Mouse (Mus musculus) small intestine, adult 2 months (tissue): Measurements from ENCODE around the gene Gm10300. TPM values are rescaled to one million over a fixed set of nuclear protein-coding genes. Genes with fewer than 3 reads are reported as not detected.

ENCODE experiments used
- H3K27ac ChIP-seq: fragments of 200-500 bp; 2 replicates; pipeline ENCODE4 v1.5.1; 2012; ENCODE audit warnings: low read depth, low read length, control low read depth, inconsistent platforms; ENCODE audit not compliant: insufficient read depth
- H3K27me3 ChIP-seq: fragments of 200-500 bp; 2 replicates; pipeline ENCODE4 v1.6.1; 2012; ENCODE audit warnings: mild to moderate bottlenecking, moderate library complexity, low read length, inconsistent platforms; ENCODE audit not compliant: control insufficient read depth, insufficient read depth
- H3K36me3 ChIP-seq: fragments of 200-500 bp; 2 replicates; pipeline ENCODE4 v1.6.1; 2012; ENCODE audit warnings: mild to moderate bottlenecking, low read length, control low read depth, inconsistent platforms; ENCODE audit not compliant: control insufficient read depth, insufficient read depth
- H3K4me1 ChIP-seq: fragments of 200-500 bp; 2 replicates; pipeline ENCODE4 v1.6.1; 2012; ENCODE audit warnings: low read length, inconsistent platforms, mixed read lengths; ENCODE audit not compliant: control insufficient read depth, insufficient read depth, insufficient read length
- H3K4me3 ChIP-seq: fragments of 200-500 bp; 2 replicates; pipeline ENCODE4 v1.5.1; 2012; ENCODE audit warnings: low read depth, mild to moderate bottlenecking, control low read depth, inconsistent platforms, low read length, moderate library complexity
- CTCF ChIP-seq: fragments of 200-500 bp; IDR thresholded peaks from 2 replicates; pipeline ENCODE4 v1.5.1; 2012; ENCODE audit warnings: low read depth, mild to moderate bottlenecking, control low read depth, inconsistent platforms, low read length, moderate library complexity, mixed read lengths; ENCODE audit not compliant: insufficient replicate concordance, insufficient read length; ENCODE audit errors: extremely low read depth
- POLR2A ChIP-seq: fragments of 200-500 bp; IDR thresholded peaks from 2 replicates; pipeline ENCODE4 v1.6.1; 2012; ENCODE audit warnings: low read depth, mild to moderate bottlenecking, control low read depth, inconsistent platforms, low read length, moderate library complexity
- WGBS: fragments of 180-500 bp; shearing (Covaris S2); methylation state at CpG from one replicate; pipeline ENCODE4 v1.1.7; 2018; 5-methylcytosine and 5-hydroxymethylcytosine counted together
- polyA plus RNA-seq: library from polyadenylated mRNA; depleted of rRNA; stranded (reverse); fragments of >200 nt; gene quantifications from 2 replicates; pipeline ENCODE4 v1.2.3, GENCODE M21; 2012

Gene Gm10300
- polyA plus RNA-seq, 1 experiment = 0.06 TPM

DNA sequence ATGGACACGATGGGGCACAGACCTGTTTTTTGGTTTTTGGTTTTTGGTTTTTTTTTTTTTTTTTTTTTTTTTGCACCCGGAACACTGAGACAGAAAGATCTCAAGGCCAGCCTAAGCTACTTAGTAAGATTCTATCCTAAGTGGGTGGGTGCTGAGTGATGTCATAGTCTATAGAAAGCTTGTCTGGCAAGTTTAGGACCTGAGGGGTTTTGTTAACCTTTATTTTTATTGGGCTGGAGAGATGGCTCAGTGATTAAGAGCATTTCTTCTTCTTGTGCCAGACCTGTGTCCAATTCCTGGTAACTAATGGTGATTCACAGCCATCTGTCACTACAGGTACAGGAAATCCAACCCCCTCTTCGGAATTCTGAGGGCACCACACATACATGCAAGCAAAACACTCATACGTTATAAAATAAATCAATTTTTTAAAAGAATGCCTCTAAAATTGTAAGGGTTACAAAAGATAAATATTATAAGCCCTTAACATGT, 6.0 kb downstream of the Gm10300 start:
- Histone ChIP-seq H3K36me3 (no peaks in the 10 kb centered on the region), H3K4me3 (no peak overlapping the region), H3K27me3 (no peaks in the 10 kb centered on the region), H3K27ac (no peak overlapping the region), H3K4me1 (peaks cover 4% of the 10 kb centered on the region; the same call in 1 of the 2 replicates)
- no peak for TF ChIP-seq POLR2A
- no peak for TF ChIP-seq CTCF
- 69% methylated on average over 4 of the region's 4 CpGs for WGBS

DNA sequence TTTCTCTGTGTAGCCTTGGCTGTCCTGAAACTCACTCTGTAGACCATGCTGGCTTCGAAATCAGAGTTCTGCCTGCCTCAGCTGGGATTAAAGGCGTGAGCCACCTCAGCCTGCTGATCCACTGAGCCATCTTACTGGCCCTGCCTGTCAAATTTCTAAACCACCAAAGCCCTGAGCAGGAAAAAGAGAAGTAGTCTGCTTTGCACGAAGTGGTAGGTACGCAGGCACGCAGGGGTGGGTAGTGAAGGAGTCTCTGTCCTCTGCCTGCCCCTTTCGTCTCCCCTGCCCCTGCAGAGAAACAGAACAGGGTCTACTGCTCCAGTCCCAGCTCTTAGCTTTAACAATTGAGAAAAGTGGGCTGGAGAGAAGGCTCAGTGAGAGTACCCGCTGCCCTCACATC, 10.6 kb downstream of the Gm10300 start:
- H3K27me3 ChIP-seq = no peaks in the 10 kb centered on the region
- no peak overlapping the region for H3K4me3 ChIP-seq
- no peaks in the 10 kb centered on the region for H3K4me1 ChIP-seq
- no peak overlapping the region for H3K27ac ChIP-seq
- H3K36me3 ChIP-seq = no peaks in the 10 kb centered on the region
- TF ChIP-seq POLR2A = no peak
- TF ChIP-seq CTCF = no peak
- 80% methylated on average over 7 of the region's 7 CpGs for WGBS

DNA sequence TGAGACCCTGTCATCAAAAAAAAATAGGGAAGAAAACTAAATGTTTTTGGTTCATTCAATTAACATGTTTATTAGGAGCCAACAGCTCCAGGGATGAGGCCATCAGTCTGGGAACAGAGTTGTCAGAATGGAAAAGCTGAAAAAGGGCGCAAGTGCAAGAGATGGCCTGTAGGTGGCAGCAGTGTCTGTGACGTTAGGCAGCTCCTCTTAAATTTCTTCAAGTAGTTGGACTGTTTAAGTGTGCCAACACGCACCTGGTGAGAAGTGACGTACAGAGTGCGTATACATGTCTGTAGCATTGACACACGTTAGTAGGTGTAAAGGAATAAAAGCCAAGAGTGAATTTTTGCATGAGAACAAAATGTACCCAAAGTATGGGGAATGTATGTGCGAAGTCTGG, 14.4 kb downstream of the Gm10300 start:
- H3K27me3 ChIP-seq = no peaks in the 10 kb centered on the region
- H3K27ac ChIP-seq = no peak overlapping the region
- peak; percentile 87; the same call in 1 of the 2 replicates for TF ChIP-seq CTCF
- TF ChIP-seq POLR2A = no peak
- no peak overlapping the region for H3K4me3 ChIP-seq
- no peaks in the 10 kb centered on the region; the same call in 1 of the 2 replicates for H3K4me1 ChIP-seq
- H3K36me3 ChIP-seq = no peaks in the 10 kb centered on the region
- WGBS = 16% methylated on average over 7 of the region's 7 CpGs

GRCm38 (mm10) chr4:132093136-132093535, 18.6 kb downstream of the Gm10300 start:
- WGBS = 45% methylated on average over 6 of the region's 6 CpGs
- TF ChIP-seq CTCF (no peak), POLR2A (no peak)
- Histone ChIP-seq H3K27ac (no peak overlapping the region), H3K36me3 (no peaks in the 10 kb centered on the region), H3K27me3 (no peaks in the 10 kb centered on the region), H3K4me3 (no peak overlapping the region), H3K4me1 (no peaks in the 10 kb centered on the region; the same call in 1 of the 2 replicates)

- no peaks in the 10 kb centered on the region; the same call in 1 of the 2 replicates for H3K4me1 ChIP-seq
- H3K27ac ChIP-seq = no peak overlapping the region
- no peak overlapping the region for H3K4me3 ChIP-seq
- 81% methylated on average over 5 of the region's 5 CpGs for WGBS
- no peaks in the 10 kb centered on the region for H3K36me3 ChIP-seq
- no peaks in the 10 kb centered on the region for H3K27me3 ChIP-seq
- TF ChIP-seq POLR2A = no peak
- no peak for TF ChIP-seq CTCF
Observed at GRCm38 (mm10) chr4:132093928-132094327, 19.4 kb downstream of the Gm10300 start.

DNA sequence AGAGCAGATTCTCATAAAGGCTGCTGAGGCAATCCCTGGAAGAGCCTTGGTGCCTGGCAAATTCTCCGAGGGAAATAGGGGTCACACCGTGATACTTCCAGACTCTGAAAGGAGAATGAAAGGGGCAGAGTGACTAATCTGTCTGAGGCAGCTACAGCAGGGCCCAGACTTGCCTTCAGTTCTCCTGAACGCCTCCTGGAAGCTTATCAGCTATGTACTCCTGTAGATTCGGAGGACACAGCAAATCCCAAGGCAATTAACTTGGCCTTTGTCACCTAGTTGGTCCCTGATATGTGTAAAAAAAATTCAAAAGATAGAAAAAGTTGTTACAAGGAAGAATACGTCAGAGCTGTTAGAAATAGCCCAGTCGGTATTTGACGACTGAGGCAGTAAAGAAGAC, 20.5 kb downstream of the Gm10300 start:
- H3K27ac ChIP-seq = no peak overlapping the region
- H3K27me3 ChIP-seq = no peaks in the 10 kb centered on the region
- H3K36me3 ChIP-seq = no peaks in the 10 kb centered on the region
- H3K4me1 ChIP-seq = no peaks in the 10 kb centered on the region; the same call in 1 of the 2 replicates
- no peak overlapping the region for H3K4me3 ChIP-seq
- WGBS = 45% methylated on average over 7 of the region's 7 CpGs
- no peak for TF ChIP-seq CTCF
- TF ChIP-seq POLR2A = no peak

- 90% methylated on average over 5 of the region's 5 CpGs for WGBS
- no peaks in the 10 kb centered on the region for H3K36me3 ChIP-seq
- no peak overlapping the region for H3K27ac ChIP-seq
- no peaks in the 10 kb centered on the region for H3K27me3 ChIP-seq
- H3K4me1 ChIP-seq = no peaks in the 10 kb centered on the region
- TF ChIP-seq POLR2A (no peak), CTCF (no peak)
- no peak overlapping the region for H3K4me3 ChIP-seq
Observed at GRCm38 (mm10) chr4:132099548-132099947, 25.1 kb downstream of the Gm10300 start.

- Histone ChIP-seq H3K27ac (no peak overlapping the region), H3K4me3 (no peak overlapping the region), H3K4me1 (no peaks in the 10 kb centered on the region), H3K36me3 (no peaks in the 10 kb centered on the region), H3K27me3 (no peaks in the 10 kb centered on the region)
- 35% methylated on average over 3 of the region's 3 CpGs for WGBS
- TF ChIP-seq POLR2A (no peak), CTCF (no peak)
Observed at GRCm38 (mm10) chr4:132101152-132101551, 26.7 kb downstream of the Gm10300 start.
